Mouse (Mus musculus) embryonic stem cell, embryonic (primary cell): Measurements from ENCODE around the gene Thbs1.

Experiments used
- CTCF ChIA-PET, 4 experiments: fragments of 300-600 bp in 2 of 4; fragments of 350-600 bp in 2 of 4; sonication (Branson Sonifier 250); formaldehyde crosslinking; loops; one replicate each; lab custom pipeline; 2022; ENCODE audit warnings: inconsistent platforms in 2 of 4; lab: Charles Lee
- POLR2A ChIA-PET, 4 experiments: fragments of 300-600 bp in 2 of 4; fragments of 350-600 bp in 2 of 4; sonication (Branson Sonifier 250); formaldehyde crosslinking; loops; one replicate each; lab custom pipeline; 2022; ENCODE audit warnings: antibody characterized with exemption in 4 of 4, inconsistent platforms in 1 of 4; lab: Charles Lee

The Thbs1 gene

DNA sequence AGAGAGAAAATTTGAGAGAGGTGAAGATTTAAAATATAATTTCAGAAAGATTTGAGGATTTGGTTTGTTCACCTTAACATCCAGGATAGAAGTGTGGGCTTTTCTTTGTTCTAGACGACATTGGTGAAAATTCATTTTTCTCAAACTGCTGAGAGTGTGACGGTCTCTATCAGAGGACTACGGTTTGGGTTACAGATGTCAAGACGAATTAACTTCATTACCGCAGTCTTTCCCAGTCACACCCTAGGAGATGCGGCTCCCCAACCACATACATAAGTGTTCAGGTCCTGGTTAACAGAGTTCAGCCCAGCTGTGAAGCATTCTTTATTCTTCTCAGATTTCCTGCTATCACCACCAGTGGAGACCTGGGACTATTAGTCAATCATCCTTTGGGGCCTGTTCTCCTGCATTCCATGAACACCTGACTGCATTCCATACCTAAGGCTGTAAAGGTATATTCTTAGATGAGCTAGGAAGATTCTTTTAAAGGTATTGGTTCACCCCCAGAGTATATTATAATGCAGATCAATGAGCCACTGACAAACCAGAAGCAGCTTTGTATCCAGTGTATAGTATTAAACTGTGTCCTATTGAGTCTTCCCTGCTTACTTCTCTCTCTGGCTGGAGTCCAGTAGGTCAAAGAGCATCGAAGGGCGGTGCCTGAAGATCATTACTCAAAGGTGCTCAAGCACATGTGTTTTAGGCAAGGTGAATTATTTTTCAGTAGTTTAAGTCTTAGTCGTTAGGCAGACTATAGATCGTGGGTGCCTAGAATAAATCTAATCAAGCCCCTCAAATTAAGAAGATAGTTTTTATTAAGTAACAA, 63.1 kb downstream of the Thbs1 start:
- ChIA-PET CTCF (no interaction called here), POLR2A (no interaction called here)
